Mouse (Mus musculus): ENCODE measurements at regions not wholly inside any gene's neighbourhood (a gene's known extent, or its start where the extent isn't known, plus 50 kb on each side); places are given as distances from the start of the nearest gene placed in this dataset.

DNA sequence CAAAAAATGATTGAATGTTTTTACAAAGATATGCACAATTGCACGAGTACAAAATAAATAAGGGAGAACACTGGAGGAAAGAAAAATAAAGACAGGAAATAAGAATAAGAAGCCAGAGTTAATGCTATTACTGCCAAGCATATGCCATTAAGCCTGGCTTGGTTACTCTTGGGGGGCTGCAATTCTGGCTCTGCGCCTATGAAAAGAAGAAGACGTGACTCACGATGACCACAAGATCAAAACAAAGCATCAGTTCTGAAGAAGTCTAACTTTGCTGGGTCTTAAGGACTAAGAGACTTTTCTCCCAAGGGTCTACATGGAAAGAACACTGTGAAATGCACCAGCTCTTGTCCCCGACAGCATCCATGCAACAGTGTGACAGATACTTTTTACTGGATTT is 454.8 kb upstream of the Mpdz start:
- no peak for DNase-seq (ENCODE audit: low read depth, low spot score)

DNA sequence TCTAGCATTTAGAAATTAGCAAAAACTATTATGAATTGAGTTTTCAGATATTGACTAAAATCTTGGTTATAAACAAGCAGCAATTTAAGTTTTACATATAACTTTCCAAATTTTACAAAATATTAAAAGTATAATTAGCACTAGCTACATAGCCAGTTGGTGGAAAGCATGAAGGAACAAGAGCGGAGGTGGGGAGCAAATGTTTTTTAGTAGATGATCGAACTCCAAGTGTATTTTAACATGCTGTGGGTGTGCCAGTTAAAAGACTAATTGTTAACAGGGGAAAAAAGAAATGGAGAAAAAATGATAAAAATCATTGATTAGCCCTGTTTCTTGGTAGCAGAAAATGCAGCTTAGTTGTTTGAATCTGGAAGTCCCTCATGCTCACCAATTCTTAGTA is 426.3 kb upstream of the Mpdz start:
- DNase-seq (ENCODE audit: low read depth, low spot score) = no peak

DNA sequence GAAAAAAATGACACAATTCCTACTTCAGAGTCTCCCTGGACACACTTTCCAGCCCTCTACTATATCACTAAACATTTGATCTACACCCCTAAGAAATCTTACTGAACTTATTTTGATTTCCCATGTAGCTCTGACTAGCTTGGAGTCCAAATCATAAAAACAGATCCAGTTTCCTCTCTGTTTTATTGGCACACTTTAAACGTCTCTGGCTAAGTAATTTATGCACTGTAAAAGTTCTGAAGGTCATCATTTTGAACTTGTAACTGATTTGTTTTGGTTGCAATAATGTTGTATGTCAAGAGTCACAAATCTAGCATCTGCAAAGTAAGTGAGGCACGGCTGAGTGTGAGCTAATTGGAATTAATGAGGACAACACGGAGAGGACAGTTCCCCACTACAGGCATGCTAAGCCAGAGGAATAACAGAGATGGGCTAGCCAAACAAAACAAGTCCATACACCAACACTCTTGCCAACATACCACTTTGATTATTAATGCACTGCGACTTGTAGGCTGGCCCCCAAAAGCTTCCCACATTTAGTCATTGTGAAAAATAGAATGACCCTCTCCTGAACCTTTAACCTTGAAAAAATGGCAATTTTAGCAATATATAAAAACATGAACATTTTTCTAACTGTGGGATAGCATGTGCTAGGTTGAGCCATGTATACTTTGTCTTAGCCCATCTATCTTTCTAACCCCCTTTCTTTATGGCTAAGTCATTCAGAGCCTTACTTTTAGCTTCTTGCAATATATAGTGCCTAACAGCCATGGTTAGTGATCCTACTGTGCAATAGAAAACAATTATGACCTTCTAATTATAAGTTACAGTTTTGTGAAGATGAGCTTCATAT is 399.3 kb upstream of the Mpdz start:
- DNase-seq (ENCODE audit: low read depth, low spot score) = no peak

DNA sequence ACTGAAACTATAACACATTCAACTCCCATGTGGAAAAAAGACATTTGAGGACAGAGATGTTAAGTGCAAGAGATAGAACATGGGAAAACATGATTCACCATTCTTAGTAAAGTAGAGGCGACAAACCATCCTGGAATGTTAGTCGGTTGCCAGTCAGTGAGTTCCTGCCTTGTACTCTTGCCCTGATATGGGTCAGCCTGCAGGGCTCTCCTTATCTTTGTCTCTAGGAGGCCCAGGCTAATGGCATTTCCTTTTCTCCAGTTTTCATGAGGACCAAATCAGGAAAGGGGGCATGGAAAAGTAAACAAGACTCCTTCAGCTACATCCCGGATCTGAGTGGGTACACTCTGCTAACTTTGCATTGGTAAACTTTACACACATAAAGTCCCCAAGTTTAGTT is 387.4 kb upstream of the Mpdz start:
- DNase-seq (ENCODE audit: low read depth, low spot score) = no peak

DNA sequence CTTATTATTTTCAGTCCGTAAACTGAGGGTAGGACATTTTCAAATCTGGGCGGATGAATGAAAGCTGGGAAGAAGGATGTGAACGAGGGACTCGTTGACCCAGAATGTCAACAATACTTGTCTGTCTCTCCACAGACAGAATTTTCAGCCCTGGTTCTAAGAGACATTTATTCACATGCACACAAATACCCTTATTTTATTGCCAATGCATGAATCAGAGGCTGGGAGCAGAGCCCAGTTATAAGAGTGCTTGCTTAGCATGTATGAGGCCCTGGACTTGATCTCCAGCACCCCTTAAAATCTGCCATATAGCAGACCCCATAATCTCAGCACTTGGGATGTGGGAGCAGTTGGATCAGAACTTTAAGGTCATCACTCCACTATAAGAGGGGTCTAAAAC is 384.8 kb upstream of the Mpdz start:
- DNase-seq (ENCODE audit: low read depth, low spot score) = no peak

DNA sequence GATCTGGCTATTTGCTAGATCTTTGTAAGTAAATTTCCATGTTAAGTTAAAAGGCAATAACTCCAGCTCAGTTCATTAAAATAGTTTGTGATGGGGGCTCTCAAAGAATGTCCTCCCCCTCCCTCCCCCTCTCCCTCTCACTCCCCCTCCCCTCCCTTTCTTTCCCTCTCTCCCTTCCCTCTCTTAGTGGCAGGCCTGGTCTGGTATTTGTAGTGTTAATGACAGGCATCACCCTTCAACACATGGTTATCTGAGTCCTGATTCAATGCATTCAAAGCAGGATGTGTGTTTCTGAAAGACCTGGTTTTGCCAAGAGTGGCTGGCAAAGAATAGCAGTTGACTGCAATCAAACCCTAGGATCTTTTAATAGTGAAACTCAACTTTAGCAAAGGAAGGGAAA is 383.4 kb upstream of the Mpdz start:
- no peak for DNase-seq (ENCODE audit: low read depth, low spot score)

DNA sequence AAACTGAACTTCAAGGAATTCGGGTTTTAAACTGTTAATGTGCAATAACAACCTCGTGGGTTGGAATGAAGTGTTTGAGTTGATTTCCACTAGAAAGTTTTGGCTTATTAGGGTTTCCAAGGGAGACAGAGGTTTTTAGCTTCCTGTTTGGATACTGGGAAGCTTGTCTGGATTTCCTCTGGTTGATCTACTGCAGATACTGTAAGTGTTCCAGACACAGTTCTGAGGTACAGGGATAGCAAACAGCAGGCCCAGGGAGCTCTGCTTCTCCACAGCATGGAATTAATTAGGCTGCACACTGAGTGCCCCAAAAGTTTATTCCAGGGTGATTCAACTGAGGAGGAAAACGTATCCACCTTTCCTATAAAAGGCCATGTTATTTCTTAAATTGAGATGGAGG is 381.0 kb upstream of the Mpdz start:
- DNase-seq (ENCODE audit: low read depth, low spot score) = no peak

DNA sequence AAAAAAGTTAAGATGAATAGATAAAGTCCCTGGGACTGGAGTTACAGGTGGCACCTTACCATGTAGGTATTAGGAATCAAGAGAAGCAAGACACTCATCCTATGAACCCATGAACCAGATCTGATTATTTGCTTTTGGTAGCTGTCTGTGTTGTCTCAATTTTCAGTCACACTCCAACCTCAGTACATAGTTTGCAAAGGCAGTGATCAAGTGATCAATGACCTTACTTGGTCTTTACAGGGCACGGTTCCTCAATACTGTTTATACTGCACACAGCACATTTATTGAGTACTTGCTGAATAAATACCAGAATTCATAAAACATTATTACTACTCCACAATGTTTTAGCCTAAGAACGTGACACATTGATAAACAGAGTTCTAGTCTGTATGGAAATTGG is 346.7 kb upstream of the Mpdz start:
- no peak for DNase-seq (ENCODE audit: low read depth, low spot score)

DNA sequence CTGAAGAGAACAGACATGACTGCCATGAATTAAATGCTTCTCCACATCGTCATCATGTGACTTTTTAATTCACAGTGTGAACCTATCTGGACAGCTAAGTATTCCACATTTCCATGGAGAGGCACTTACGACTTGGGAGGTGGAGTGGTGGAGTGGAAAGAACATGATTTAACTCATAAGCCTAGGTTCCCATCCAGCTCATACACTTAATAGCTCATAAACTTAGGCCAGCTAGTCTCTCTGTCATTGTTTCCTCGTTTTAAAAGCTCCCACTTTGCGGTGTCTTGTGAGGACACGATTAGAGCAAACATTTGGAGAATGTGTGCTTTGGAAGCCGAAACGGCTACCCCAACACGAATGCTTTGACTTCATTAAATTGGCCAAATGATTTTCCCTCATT is 346.0 kb upstream of the Mpdz start:
- no peak for DNase-seq (ENCODE audit: low read depth, low spot score)

DNA sequence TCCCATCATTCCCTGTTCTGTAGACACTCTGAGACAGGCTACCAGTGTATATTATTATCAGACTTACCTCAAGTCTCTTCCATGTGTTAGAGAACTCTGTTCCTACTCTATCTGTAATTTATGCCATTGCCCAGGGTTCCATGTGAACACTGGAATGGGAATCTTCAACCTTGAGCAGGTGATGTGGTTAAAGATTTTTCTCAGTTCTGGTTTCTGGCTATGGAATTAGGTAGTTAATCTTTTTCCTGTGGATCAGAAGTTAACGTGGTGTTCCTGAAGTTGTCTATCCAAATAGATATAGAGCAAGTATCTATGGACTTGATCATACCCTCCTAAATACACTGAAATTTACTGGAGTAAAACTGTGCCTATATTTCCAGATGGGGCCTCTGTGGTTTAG is 339.4 kb upstream of the Mpdz start:
- no peak for DNase-seq (ENCODE audit: low read depth, low spot score)

DNA sequence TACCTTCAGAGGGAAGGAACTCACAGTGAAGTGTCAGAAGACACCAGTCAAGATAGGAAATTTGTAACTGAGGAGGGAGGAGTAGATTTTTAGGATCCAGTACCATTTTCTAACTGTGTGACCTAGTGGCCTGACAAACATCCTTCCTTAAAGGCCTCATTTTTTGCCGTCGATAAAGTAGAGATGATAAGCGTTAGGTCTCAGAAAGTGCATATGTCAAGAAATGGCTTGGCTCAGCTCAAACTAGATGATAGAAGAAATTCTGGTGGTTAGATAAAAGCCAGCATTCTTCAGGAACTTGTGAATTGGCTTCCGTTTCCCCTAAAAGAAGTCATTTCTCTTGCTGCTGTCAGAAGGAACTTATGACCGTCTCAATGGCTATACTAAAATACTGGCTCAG is 324.1 kb upstream of the Mpdz start:
- no peak for DNase-seq (ENCODE audit: low read depth, low spot score)

DNA sequence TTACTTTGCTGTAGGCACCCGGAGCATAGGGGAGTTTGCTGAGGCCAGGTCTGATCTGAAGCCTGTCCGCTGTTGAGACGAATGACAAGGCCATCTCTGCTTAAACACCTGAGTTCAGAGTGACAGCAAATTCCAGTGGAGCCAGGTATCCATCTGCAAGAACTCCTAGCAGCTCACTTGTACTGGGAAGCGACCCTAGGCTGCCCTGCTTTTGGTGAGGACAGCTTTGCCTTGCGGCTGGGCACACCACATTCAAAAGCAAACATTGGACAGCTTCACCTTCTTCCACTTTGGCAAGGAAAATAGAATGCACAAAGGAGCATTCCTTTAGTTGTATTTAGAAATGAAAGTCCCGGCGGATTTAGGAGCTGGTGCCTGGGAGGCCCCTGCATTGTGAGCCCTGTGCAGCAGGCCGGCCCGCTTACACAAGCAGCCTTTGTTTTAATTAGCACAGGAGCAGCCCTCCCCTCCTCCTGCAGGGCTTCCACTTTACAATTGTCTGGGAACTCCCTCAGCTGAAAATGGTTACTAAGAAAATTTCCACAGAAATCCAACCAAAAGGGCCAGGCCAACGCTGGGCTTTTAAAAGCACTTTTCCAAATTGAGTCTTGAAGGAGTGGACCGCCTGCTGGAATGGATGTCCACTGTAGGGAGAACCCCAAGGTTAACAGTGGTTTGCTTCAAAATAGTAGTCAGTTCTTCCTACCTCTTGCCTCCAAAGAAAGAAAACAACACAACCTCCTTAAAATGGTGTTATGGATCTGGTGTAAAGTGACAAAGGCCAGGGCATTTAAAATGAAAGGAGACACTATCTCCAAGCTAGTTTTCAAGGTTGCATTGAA is 321.6 kb upstream of the Mpdz start:
- DNase-seq (ENCODE audit: low read depth, low spot score) = peak; percentile 22

DNA sequence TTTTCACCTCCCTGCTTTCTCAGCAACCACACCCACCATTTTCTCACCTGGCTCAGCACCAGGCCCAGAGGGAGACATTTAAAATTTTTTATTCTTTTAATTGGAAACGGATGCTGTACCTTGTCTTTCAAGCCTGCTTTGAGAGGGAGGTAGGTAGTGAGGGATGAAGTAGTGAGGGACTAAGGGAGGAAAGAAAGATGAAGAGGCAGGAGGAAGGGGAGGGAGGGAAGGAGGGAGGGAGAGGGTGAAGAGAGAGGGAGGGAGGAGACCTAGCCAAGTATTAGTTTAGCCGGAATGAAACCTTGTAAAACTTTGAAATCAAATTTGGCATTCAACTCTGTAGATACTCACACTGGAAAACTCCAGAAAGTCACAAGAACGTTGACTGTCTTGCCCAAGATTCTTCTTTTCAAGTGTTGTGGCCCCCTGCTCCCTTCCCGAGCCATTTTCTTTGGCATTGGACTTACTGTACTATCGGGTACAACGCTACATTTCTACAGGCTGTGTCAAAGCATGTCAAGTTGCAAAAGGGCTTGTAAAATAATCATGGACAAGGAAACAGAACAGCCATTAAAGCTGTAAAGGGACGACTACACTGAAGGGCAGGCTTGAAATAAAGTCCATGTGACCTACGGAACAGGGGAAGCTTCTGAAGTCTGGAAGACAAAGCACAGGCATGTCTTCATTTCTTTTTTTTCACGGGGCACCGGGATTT is 320.9 kb upstream of the Mpdz start:
- no peak for DNase-seq (ENCODE audit: low read depth, low spot score)

DNA sequence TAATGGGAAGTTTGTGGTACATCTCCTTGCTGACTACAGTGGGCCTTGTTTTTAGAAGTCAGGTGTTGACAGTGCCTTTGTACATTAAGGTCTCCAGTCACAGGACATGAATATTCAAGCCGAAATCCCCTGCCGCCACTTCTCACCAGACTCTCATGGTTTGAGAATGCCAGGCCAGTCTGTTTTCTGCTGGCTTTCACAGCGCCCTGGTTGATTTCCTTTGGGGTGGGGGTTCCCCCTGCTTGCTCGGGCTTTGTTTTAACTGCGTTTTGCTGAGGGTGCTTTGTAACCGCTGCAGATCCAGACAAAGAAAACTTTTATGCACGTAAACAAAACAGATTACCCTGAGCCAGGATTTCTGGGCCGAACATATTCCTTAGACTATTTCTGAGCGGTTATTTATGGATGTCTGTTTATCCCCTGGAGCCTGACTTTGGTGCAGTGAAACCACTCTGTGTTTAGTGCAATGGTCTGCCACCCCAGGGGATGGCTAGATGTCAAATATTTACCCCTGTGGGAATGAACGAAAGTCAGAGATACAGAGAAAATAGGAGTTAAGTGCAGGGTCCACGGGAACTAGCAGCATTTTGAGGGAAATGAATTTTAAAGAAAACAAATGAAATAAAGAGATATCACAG is 320.1 kb upstream of the Mpdz start:
- no peak for DNase-seq (ENCODE audit: low read depth, low spot score)

DNA sequence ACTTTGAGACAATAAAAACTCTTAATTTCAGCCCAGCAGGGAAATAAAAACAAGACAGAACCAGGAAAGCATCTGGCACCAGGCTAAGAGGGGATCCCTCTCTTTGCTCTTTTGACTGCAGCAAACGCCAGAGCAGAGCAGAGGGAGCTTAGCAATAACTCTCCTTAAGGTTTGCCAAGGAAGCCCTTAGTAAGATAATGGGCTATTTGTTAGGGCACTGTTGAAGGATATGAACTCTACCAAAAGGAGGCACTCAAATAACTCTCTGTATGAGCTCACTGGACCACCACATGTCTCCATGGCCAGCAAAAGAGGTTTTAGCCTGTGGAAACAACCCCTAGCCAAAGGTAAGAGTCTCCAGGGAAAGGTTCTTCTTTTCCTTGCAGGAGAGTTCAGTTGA is 315.3 kb upstream of the Mpdz start:
- peak; percentile 13 for DNase-seq (ENCODE audit: low read depth, low spot score)

DNA sequence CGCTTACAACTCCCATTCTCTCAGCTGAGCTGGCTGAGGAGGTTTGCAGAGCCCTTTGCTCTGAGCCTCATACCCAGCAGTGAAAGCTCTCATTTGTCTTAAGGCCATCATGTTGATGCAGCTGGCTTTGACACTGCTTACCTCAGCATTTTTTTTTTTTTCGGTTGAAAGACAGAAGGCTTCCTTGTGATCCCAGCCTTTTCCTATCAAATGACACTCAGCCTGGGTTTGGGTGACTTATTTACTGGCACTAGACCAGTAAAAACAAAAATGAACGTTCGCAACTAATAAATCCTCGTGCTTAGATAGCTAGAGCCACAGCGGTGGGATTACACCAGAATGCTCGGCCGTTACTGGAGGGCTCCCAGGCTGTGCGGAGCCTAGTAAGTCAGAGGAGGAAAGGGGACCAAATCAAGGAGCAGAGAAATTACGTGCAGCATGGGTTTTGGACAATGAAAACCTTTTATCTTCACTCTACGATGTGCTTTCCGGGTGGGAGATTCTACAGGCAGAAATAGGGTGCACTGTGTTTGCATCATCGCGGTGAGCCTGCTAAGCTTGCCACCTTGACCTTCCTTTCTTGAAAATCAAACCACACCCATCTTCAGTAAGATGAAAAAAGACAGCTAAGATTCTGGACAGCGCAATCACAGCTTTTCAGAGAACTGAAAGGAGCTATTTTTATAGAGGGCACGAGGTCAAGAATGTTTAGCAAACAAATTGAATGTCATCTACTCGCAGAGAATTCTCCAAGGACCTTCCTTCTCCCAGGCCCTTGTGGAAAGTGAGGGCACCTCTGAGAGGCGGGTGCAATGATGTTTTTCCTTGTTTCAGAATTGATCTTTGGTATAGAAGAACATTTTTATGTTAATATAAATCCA is 302.3 kb upstream of the Mpdz start:
- peak; percentile 84 for DNase-seq (ENCODE audit: low read depth, low spot score)

DNA sequence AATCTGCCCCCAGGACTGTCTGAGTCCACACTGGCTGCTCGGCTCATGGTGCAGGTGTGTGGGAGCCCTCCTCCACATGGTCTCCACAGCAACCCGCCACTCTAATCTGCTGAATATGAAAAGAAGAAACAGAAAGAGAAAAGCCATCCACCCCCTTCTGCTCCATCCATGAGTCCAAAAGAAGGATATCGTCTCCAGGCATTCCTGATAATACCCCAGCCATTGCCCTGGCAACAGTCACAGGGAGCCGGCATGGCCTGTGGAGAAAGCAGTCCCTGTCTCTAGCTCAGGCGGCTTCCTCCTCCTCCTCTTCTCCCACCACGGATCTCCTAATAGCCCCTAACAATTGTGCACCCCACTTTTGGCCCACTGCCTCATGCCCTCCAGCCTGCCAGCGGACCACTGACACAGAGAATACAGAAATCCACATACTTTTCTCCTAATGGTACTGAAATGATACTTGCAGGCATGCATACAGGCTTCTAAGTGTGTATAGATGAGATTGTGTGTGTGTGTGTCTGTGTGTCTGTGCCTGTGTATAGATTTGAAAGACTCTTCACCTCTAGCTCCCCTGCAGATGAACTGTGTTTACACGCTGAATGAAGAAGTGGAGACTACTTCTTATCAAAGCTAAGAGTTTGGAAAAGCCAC is 301.5 kb upstream of the Mpdz start:
- peak; percentile 72 for DNase-seq (ENCODE audit: low read depth, low spot score)

DNA sequence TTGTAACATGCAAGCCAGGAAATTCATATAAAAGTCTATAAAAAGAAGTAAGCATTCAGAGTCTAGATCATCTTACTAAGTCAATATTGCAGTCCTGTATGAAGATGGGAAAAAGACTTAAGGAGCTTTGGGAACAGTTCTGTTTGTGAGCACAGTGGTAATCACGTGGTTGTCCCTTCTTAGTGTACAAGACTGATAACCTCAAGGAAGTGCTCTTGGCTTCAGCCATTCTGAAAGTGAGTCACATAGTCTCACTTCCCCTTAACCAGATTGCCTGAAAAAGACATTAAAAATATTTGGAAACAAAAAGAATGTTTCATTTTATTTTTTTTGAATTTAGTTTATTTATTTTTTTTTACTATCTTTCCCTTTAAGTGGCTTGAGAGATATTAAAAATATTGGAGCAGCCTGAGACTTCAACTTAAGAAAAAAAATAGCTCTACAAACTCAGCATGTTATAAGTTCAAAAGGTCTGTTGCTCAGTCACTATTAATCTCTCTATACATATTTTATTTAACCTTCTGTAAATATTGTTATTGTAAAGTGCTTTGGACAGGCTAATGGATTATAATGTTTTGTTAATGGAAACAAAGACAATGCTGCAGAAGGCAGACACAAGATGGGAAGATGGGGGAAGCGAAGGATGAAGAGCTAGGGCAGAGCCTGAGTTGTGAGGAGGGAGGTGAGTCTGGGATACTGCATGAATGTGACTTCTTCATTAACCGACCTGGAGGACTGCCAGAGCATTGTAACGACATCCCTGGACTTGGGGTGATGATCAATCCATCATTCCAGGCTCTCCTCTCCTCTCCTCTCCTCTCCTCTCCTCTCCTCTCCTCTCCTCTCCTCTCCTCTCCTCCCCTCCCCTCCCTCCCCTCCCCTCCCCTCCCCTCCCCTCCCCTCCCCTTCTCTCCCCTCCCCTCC is 300.2 kb upstream of the Mpdz start:
- no peak for DNase-seq (ENCODE audit: low read depth, low spot score)

DNA sequence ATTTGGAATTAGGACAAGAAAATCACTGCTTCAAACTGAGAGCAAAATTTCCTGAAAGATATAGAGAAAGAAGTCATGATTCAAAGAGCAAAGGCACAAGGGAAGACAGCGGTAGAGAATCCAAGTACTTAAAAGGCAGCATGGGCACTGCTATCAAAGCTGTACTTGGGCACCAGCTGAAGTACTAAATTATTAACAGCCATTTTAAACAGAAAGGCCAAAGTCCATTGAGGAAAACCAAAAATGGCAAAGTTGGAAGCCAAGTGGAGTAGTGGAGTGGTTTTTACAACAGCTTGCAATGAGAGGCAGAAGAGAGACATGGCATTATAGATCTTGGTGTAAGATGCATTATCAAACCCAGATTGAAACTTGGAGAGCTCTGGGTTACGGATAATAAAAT is 291.8 kb upstream of the Mpdz start:
- no peak for DNase-seq (ENCODE audit: low read depth, low spot score)
